In genomic region chr3:116512904-116513716, GRCm38 (mm10) we compare ENCODE assay signal across 8 mouse cellular contexts. TPM values are rescaled to one million over a fixed set of nuclear protein-coding genes. Genes with fewer than 3 reads are reported as not detected.
DNase-seq lines count a peak whose midpoint lies in the region; ATAC-seq lines count a peak whose summit lies in the region.

TSS of gene Dbt (plus strand) at chr3:116513070.

- 1% methylated on average over 36 of the region's 36 CpGs for WGBS in hindbrain, embryonic 13.5 days

- peak within 1 kb of the TSS; percentile 73 for H3K9ac ChIP-seq in hindbrain, embryonic 13.5 days

- H3K4me2 ChIP-seq in hindbrain, embryonic 13.5 days, result peak within 1 kb of the TSS; percentile 67

- H3K27ac ChIP-seq in hindbrain, embryonic 13.5 days, result peak within 1 kb of the TSS; percentile 35; the same call in 1 of the 2 replicates

- H3K4me3 ChIP-seq in hindbrain, embryonic 13.5 days, result peak within 1 kb of the TSS; percentile 61

- H3K4me1 ChIP-seq in hindbrain, embryonic 13.5 days (replicated peaks), result peaks cover 15% of the 10 kb centered on the region

- no peaks in the 10 kb centered on the region for H3K27me3 ChIP-seq in hindbrain, embryonic 13.5 days

- peak; percentile 94 for DNase-seq in Muller cell, postnatal 12 days (ENCODE audit: inconsistent ontology term)
- peak; percentile 94 to 95 for DNase-seq in cerebellum, postnatal 10 days
- peak; percentile 76 to 80 for DNase-seq in frontal cortex, postnatal 14 days (ENCODE audit: low spot score in 2 of 2)
- DNase-seq in layer of hippocampus, postnatal 25 days (ENCODE audit: extremely low spot score in 1 of 2, low spot score in 1 of 2), result peak; percentile 59 to 70
- peak; percentile 91 for DNase-seq in lung, postnatal 25 days (ENCODE audit: low spot score)
- DNase-seq in retina, embryonic 14.5 days (ENCODE audit: low spot score), result peak; percentile 91
- peak; percentile 90 for DNase-seq in thymus, postnatal 4 days

- no peaks in the 10 kb centered on the region for H3K9me3 ChIP-seq in hindbrain, embryonic 13.5 days

- H3K36me3 ChIP-seq in hindbrain, embryonic 13.5 days, result 0 out of 2 replicates have a peak, but pooled peaks cover 3% of the 10 kb centered on the region

- peak; percentile 95 for ATAC-seq in hindbrain, embryonic 13.5 days (ENCODE audit: low FRiP score)

RNA-seq across cellular contexts. Expression of gene Dbt, which starts in this region (rescaled TPM):
- 11.8 and 12.9 TPM in 2 replicates for polyA plus RNA-seq in hindbrain, embryonic 13.5 days (2015; fragmentation: Nextera tagmentation; extraction: Ambion mirVana)
- 10 to 100 TPM; 20.7 to 23.4 TPM for total RNA-seq in layer of hippocampus, postnatal 25 days (2021)

Comparison
In these comparisons a context has a peak if more than half of its experiments do, and no peak if none do; other contexts are left out.
1. Peak in every context shown above with its lines: DNase-seq, ATAC-seq, H3K4me3 ChIP-seq and H3K27ac ChIP-seq.